Mouse (Mus musculus) cortical plate, adult 2 months (tissue): ENCODE results near the gene Rab39.

Experiments
- CTCF ChIP-seq: fragments of 200-500 bp; IDR thresholded peaks from 2 replicates; pipeline ENCODE4 v1.5.1; 2011; ENCODE audit warnings: mild to moderate bottlenecking, control low read depth, low read length; ENCODE audit not compliant: insufficient read depth; ENCODE audit errors: extremely low read depth
- POLR2A ChIP-seq: fragments of 200-500 bp; IDR thresholded peaks from 2 replicates; pipeline ENCODE4 v1.6.1; 2011; ENCODE audit warnings: mild to moderate bottlenecking, low read length, control low read depth; ENCODE audit not compliant: insufficient read depth; ENCODE audit errors: extremely low read depth

GRCm38 (mm10) chr9:53702991-53703390, 3.0 kb downstream of the Rab39 start:
- TF ChIP-seq CTCF (no peak), POLR2A (no peak)
